Mouse (Mus musculus): ENCODE data around the gene Myo15.
"Not testable (repeated sequence)": the region's sequence is repeated elsewhere in the genome, so short reads cannot be mapped to it uniquely, and the experiment has no call there.

The Myo15 gene

DNA sequence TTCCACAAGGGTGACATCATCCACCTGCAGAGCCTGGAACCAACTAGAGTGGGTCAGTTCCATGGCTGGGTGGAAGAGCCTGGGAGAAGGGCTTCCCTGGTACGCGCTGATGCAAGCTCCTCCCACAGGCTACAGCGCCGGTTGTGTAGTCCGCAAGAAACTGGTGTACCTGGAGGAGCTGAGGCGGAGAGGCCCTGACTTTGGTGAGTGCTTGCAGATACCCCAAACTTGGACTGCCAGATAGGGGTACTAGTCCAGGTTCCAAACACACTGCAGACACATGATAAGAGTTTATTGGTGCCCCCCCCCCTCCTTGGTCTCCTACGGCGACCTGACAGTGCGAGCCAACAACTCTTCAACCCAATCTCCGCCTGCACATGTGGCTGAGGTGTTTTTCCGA lies 39.8 kb downstream of the Myo15 start:
- no peak for DNase-seq (ENCODE audit: low spot score)

- no peak for DNase-seq (ENCODE audit: low spot score)
Observed at GRCm38 (mm10) chr11:60509500-60509899, 40.4 kb downstream of the Myo15 start.

GRCm38 (mm10) chr11:60511893-60512292 lies 42.8 kb downstream of the Myo15 start:
- no peak for DNase-seq (ENCODE audit: low spot score)

DNA sequence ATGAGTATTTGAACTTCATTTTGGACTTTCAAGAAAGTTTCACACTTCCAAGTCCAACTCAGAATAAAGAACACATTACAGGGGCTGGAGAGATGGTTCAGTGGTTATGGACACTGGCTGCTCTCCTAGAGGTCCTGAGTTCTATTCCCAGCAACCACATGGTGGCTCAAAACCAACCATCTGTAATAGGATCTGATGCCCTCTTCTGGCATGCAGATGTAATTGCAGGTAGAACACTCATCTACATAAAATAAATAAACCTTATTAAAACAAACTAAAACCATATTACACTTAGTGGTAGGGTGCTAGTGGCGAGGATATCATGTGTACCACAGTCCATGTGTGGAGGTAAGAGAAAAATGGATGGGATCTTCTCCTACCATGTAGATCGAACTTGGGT lies 43.4 kb downstream of the Myo15 start:
- DNase-seq (ENCODE audit: low spot score): no peak

GRCm38 (mm10) chr11:60514941-60515340 lies 45.8 kb downstream of the Myo15 start:
- DNase-seq (ENCODE audit: low spot score): no peak

- no peak for DNase-seq (ENCODE audit: low spot score)
Observed at GRCm38 (mm10) chr11:60518305-60518704, 49.2 kb downstream of the Myo15 start.

GRCm38 (mm10) chr11:60522027-60522426 lies 52.9 kb downstream of the Myo15 start:
- no peak for DNase-seq (ENCODE audit: low spot score)

DNA sequence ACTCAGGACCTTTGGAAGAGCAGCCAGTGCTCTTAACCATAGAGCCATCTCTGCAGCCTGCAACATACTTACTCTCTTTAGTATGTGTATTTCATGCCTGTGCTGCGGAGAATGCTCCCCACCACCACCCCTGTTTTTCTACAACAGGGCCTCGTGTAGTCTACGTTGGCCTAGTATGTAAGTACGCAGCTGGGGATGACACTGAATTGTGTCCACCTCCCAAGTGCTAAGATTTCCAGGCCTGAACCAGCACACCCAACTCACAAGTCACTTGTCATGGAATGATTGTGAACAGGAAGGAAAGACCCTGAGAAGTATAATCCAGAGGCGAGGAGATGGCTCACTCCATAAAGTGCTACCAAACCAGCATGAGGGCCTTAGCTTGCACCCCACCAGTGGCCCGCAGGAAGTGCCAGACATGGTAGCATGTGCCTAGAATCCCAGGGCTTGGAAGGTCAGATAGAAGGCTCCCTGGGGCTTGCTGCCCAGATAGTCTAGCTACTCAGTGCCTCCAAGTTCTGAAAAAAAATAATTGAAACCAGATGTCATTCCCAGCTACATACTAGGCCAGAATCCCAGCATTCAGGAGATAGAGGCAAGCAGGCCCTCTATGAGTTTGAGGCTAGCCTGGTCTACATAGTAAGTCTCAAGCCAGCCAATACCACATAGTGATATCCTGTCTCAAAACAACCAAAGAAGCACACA lies 53.7 kb downstream of the Myo15 start:
- DNase-seq (ENCODE audit: low spot score): no peak

- DNase-seq (ENCODE audit: low spot score): no peak
Observed at GRCm38 (mm10) chr11:60526461-60526860, 57.3 kb downstream of the Myo15 start.

GRCm38 (mm10) chr11:60535676-60536075 lies 66.5 kb downstream of the Myo15 start:
- DNase-seq (ENCODE audit: low spot score): no peak

DNA sequence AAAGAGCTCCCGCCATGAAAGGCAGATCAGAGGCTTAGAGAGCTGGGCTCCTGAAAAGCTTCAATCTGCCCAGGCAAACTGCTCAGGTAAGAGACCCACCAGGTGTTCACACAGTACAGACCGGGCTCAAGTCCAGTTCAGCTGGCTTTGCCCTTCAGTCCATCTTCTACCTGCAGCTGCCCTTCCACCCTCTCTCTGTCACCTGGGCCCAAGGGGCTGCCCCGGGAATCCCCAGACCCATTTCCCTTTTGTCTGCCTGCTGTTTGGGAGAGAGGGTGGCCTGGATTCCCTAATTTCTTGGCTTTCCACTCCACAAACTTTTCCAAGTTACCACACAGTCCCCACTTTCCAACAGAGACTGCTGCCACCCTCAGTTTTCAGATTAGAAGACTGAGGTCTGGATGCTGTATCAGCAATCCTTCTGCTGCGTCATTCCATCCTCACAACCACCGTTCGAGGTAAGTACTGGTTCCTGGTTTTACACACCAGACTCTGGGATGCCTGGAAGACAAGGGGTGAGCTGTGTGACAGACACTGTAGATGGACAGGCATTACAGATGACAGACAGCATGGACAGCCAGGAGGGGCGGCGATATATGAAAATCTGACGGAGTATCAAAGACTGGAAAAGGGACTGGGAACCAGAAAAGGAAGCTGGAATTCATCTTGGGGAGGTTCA lies 67.2 kb downstream of the Myo15 start, which contains the start of gene Alkbh5:
Gene Alkbh5 (plus strand): TSS at position 202 of the 679 bp plus-strand sequence.
- DNase-seq (ENCODE audit: low spot score): peak; percentile 30

- DNase-seq (ENCODE audit: low spot score): peak; percentile 79
Observed at GRCm38 (mm10) chr11:60536859-60537467, 67.8 kb downstream of the Myo15 start.

- DNase-seq (ENCODE audit: low spot score): peak; percentile 94
Observed at GRCm38 (mm10) chr11:60537468-60538347, 68.6 kb downstream of the Myo15 start.

- no peak for DNase-seq (ENCODE audit: low spot score)
Observed at GRCm38 (mm10) chr11:60538371-60539281, 69.5 kb downstream of the Myo15 start.

DNA sequence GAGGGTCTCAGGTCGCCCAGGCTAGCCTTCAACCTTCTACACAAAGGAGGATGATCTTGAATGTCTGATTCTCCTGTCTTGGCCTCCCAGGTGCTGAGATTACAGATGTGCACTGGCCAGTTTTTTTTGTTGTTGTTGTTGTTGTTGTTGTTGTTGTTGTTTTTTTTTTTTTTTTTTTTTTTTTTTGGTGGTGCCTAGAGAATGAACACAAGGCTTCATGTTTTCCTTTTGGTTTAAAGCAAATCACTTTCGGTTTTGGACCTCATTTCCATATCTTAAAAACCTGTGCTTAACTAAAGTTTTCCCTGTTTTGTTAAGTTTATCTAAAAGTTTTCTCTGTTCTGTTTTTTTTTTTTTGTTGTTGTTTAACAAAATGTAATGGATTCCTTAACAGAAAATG lies 70.4 kb downstream of the Myo15 start:
- no peak for DNase-seq (ENCODE audit: low spot score)

GRCm38 (mm10) chr11:60540002-60540610 lies 71.0 kb downstream of the Myo15 start:
- peak; percentile 27 for DNase-seq (ENCODE audit: low spot score)

DNA sequence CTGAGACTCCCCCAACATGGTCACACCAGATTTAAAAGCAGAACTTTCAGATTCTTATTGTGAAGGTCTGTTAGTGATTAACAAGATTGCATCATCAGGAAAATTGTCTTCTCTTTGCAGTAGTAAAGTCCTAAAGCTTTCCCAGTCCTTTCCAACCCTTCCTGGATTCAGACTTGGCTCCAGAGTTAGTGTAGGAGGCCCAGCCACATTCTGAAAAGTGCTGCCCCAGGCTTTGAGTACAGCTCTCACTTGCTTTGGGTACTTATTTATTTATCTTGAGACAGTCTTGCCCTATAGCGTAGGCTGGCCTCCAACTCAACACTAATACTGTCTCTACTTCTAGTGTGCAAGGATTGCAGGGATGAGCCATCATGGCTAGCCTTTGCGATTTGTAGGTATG lies 71.6 kb downstream of the Myo15 start:
- DNase-seq (ENCODE audit: low spot score): no peak

DNA sequence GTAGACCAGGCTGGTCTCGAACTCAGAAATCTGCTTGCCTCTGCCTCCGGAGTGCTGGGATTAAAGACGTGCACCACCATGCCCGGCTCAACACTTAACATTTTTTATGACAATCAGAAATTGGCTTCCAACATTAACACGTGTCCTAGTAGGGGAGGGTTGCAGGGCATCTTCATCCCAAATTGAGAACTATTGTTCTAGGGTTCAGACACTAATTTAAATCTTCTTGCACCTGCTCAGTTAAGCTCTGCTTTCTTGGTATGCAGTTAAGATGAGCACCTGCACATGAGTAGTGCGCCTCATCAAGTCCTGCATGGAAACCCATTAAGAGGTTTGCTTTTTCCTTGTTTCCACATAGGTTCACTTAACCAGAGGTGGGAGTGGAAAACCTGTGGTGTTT lies 72.7 kb downstream of the Myo15 start:
- DNase-seq (ENCODE audit: low spot score): no peak

- not testable (repeated sequence) for DNase-seq (ENCODE audit: low spot score)
Observed at GRCm38 (mm10) chr11:60543211-60543610, 74.1 kb downstream of the Myo15 start.

GRCm38 (mm10) chr11:60545433-60545832 lies 76.3 kb downstream of the Myo15 start:
- DNase-seq (ENCODE audit: low spot score): no peak

DNA sequence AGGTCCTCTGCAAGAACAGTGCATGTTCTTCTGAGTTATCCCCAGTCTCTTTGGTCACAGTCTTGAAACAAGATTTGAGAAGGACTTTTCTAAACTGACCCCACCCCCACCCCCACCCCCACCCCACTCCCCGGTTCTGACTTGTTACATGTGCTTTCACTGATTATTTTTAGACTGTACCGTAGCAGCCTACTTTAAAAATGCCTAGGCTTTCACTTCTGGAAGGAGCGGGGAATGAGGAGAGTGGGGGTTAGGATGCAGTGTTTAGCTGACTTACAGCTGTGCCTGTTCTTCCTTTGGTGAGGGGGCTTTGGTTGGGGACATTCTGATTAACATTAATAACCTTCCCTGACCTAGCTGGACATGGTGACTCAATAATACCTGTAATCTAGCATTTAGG lies 79.0 kb downstream of the Myo15 start:
- no peak for DNase-seq (ENCODE audit: low spot score)

All from layer of hippocampus, adult 9-10 months (tissue).